Mouse (Mus musculus) kidney, postnatal 0 days (tissue): ENCODE measurements around the gene Prrg2. TPM values are rescaled to one million over a fixed set of nuclear protein-coding genes. Genes with fewer than 3 reads are reported as not detected.
"Not testable (repeated sequence)": the region's sequence is repeated elsewhere in the genome, so short reads cannot be mapped to it uniquely, and the experiment has no call there.

ENCODE experiments used
- ATAC-seq: fragments of 200-750 bp; cut with Nextera tagmentation; replicated peaks from 2 replicates; pipeline ENCODE4 v1.8.0; 2017; ENCODE audit warnings: low read depth, moderate number of reproducible peaks, moderate TSS enrichment, moderate library complexity; ENCODE audit not compliant: low FRiP score
- DNase-seq: peaks from one replicate; pipeline ENCODE4 v3.0.0-alpha.2; 2016; ENCODE audit warnings: low spot score
- H3K27ac ChIP-seq: fragments of 300-500 bp; sonication (generic); 2 replicates; pipeline ENCODE4 v1.5.1; 2014; ENCODE audit warnings: mild to moderate bottlenecking
- H3K27me3 ChIP-seq: fragments of 300-500 bp; sonication (generic); 2 replicates; pipeline ENCODE4 v1.6.1; 2014; ENCODE audit warnings: low read length, mixed read lengths; ENCODE audit not compliant: insufficient read depth
- H3K36me3 ChIP-seq: fragments of 300-500 bp; sonication (generic); 2 replicates; pipeline ENCODE4 v1.6.1; 2014; ENCODE audit warnings: low read length, mixed read lengths; ENCODE audit not compliant: insufficient read depth
- H3K4me1 ChIP-seq: fragments of 300-500 bp; sonication (generic); replicated peaks from 2 replicates; pipeline ENCODE4 v1.6.1; 2014; ENCODE audit warnings: antibody characterized with exemption, low read length, mixed read lengths; ENCODE audit not compliant: insufficient read depth
- H3K4me2 ChIP-seq: fragments of 300-500 bp; sonication (generic); 2 replicates; pipeline ENCODE4 v1.6.1; 2014; ENCODE audit warnings: mild to moderate bottlenecking, low read length, moderate library complexity, mixed read lengths
- H3K4me3 ChIP-seq: fragments of 300-500 bp; sonication (generic); replicated peaks from 2 replicates; pipeline ENCODE4 v1.5.1; 2014; ENCODE audit warnings: low read depth, low read length
- H3K9ac ChIP-seq: fragments of 300-500 bp; sonication (generic); 2 replicates; pipeline ENCODE4 v1.6.1; 2014; ENCODE audit warnings: low read depth, low read length
- H3K9me3 ChIP-seq: fragments of 300-500 bp; sonication (generic); replicated peaks from 2 replicates; pipeline ENCODE4 v1.6.1; 2016; ENCODE audit warnings: low read length, inconsistent platforms, mixed read lengths
- CTCF ChIP-seq: IDR thresholded peaks from 2 replicates; pipeline ENCODE4 v1.5.1; 2016; ENCODE audit warnings: antibody characterized with exemption, low read depth, mild to moderate bottlenecking, moderate library complexity
- WGBS: fragments of 180-500 bp; shearing (Covaris S2); extraction: QIAGEN DNeasy Blood & Tissue Kit; methylation state at CpG from one replicate; pipeline ENCODE4 v1.1.7; 2014; 5-methylcytosine and 5-hydroxymethylcytosine counted together
- polyA plus RNA-seq: library from polyadenylated mRNA; unstranded; fragments of >200 nt; fragmentation: Nextera tagmentation; extraction: Ambion mirVana; gene quantifications from 2 replicates; pipeline ENCODE4 v1.2.1, GENCODE M21; 2015

Prrg2 gene
- polyA plus RNA-seq, 1 experiment from 2014 or later, result 44.3 TPM

DNA sequence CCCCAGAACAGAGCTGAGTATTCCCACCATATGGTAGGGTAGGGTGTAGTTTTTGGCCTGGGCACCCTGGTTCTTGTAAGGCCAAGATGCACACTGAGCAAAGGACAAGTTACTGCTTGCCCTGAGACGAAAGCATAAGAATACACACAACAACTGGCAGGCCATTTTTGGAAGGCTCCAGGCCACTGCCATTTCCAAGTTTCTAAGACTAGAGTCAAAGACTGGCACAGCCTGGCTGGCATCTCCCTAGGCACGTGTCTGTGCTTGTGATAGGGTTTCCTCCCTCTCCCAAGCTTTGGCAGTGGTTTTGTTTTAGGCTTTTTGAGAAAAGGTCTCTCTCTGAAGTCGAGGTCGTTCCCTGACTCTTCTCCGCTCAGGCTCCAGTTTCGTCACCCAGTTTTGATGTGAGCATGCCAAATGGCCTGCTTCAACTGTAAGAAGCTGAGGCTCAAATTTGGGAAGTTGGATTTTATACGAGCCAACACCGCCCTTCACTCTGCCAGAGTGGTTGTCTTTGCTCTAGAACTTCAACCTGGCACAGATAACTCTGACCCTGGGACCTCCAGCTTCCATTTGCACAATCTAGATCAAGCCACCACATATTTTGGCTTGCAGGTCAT, 36.8 kb downstream of the Prrg2 start:
- WGBS, result 69% methylated on average over 8 of the region's 8 CpGs
- H3K27me3 ChIP-seq, result no peaks in the 10 kb centered on the region
- no peak for DNase-seq
- no peaks in the 10 kb centered on the region for H3K9me3 ChIP-seq
- H3K4me3 ChIP-seq, result no peak overlapping the region
- H3K9ac ChIP-seq, result no peak overlapping the region
- no peak overlapping the region for H3K4me2 ChIP-seq
- ATAC-seq, result no peak
- H3K27ac ChIP-seq, result no peak overlapping the region
- no peaks in the 10 kb centered on the region for H3K4me1 ChIP-seq
- peaks cover 38% of the 10 kb centered on the region for H3K36me3 ChIP-seq
- no peak for TF ChIP-seq CTCF

DNA sequence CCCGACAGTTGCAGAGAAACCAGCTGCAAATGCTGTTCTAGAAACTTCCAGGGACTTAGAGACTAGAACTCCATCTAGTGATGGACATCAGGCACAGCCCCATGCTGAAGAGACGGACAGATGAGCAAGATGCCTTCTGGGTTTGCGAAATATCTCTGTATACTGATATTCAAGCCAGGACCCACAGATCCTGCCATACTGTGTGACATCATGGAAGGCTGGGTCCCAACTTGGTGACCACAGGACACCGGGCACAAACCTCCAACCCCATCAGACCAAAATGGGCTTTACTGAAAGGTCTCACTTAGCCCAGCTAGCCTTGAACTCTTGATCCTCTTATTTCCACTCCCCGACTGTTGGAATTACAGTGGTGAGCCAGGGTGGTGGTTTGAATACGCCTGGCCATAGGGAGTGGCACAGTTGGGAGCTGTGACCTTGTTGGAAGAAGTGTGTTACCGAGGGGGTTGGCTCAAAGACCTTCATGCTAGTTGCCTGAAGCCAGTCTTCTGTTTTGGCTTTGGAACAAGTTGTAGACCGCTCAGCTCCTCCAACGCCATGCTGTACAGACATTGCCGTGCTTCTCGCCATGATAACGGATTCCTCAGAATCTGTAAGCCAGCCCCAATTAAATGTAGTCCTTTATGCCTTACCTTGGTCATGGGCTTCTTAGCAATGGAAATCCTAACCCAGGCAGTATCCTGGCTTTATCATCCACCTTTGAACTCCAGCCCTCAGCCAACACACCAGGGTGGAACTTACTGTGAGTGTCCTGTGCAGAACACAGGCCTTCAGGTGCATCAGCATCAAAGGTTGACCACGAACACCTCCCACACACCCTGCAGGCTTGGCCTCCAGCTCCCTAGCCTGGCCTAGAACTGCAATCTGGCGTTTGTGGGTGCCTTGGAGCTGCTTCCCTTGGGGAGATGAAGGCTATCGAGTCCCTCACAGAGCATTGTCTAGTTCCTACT, 37.9 kb downstream of the Prrg2 start:
- Histone ChIP-seq H3K4me3 (no peak overlapping the region), H3K27me3 (no peaks in the 10 kb centered on the region), H3K9me3 (no peaks in the 10 kb centered on the region), H3K4me1 (no peaks in the 10 kb centered on the region), H3K4me2 (no peak overlapping the region), H3K27ac (no peak overlapping the region), H3K9ac (no peak overlapping the region), H3K36me3 (peaks cover 26% of the 10 kb centered on the region)
- ATAC-seq (no peak), DNase-seq (no peak)
- 86% methylated on average over 15 of the region's 15 CpGs for WGBS
- no peak for TF ChIP-seq CTCF

DNA sequence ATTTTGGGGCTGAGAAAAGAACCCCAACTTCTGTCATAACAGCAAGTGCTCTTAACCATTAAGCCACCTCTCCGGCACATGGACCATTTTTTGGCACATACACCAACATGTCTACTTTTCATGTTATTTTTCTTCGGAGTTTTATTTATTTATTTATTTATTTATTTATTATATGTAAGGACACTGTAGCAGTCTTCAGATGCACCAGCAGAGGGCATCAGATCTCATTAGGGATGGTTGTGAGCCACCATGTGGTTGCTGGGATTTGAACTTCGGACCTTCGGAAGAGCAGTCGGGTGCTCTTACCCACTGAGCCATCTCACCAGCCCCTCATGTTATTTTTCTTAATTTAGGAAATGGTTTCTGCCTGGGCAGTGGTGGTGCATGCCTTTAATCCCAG, 38.8 kb downstream of the Prrg2 start:
- H3K4me1 ChIP-seq, H3K9ac ChIP-seq, H3K27me3 ChIP-seq, ATAC-seq, H3K4me3 ChIP-seq, H3K4me2 ChIP-seq, H3K27ac ChIP-seq, H3K9me3 ChIP-seq: not testable (repeated sequence)
- peak; percentile 70 for DNase-seq
- WGBS, result 84% methylated on average over 5 of the region's 5 CpGs
- TF ChIP-seq CTCF, result peak; percentile 64
- peaks cover 18% of the 10 kb centered on the region for H3K36me3 ChIP-seq

DNA sequence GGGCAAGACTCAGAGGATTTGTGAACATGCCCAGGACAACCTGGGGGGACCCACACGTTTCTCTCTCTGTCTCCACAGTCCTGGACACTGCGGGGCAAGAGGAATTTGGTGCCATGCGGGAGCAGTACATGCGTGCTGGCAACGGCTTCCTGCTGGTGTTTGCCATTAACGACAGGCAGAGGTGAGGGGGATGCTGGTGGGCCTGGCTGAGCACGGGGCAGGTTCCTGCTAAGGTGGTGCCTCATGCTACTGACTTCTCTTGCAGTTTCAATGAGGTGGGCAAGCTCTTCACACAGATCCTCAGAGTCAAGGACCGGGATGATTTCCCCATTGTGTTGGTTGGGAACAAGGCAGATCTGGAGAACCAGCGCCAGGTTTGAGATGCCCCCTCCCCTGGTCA, 42.3 kb downstream of the Prrg2 start:
- ATAC-seq, result no peak
- TF ChIP-seq CTCF, result no peak
- no peak for DNase-seq
- Histone ChIP-seq H3K4me1 (peaks cover 5% of the 10 kb centered on the region; the same call in 1 of the 2 replicates), H3K4me2 (no peak overlapping the region), H3K9me3 (no peaks in the 10 kb centered on the region), H3K27me3 (no peaks in the 10 kb centered on the region), H3K36me3 (no peaks in the 10 kb centered on the region), H3K4me3 (no peak overlapping the region), H3K9ac (no peak overlapping the region), H3K27ac (no peak overlapping the region)
- 81% methylated on average over 9 of the region's 9 CpGs for WGBS

DNA sequence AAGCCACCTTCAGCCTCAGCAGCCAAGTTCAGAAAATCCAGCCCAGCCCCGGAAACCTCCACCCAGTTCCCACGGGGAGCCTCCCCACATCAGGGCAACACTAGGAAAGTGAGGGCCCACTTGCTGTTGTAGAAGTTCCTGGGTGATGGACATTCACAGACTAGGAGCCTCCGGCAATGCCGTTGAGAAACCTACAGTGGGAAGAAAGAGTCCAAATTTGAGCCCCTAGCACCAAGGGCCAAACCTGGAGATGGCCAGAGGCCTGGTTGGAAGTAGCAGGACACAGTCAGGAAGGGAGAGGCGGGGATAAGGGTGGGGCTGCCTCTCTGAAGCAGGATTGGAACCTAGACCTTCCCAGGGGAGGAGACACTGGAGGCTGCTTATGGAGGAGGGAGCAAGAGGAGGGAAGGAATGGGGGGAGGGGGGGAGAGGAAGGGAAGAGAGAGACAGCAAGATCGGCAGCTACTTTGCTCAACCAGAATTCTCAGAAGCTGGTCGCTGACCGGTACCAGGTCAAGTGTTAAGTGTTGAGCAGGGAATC, 43.4 kb downstream of the Prrg2 start:
- ATAC-seq, result no peak
- Histone ChIP-seq H3K27ac (peak overlapping the region; percentile 96), H3K9ac (peak overlapping the region; percentile 14), H3K4me2 (peak overlapping the region; percentile 76), H3K27me3 (no peaks in the 10 kb centered on the region), H3K4me3 (peak overlapping the region; percentile 98), H3K36me3 (no peaks in the 10 kb centered on the region), H3K4me1 (peaks cover 11% of the 10 kb centered on the region; the same call in 1 of the 2 replicates), H3K9me3 (no peaks in the 10 kb centered on the region)
- peak; percentile 80 for DNase-seq
- no peak for TF ChIP-seq CTCF
- 23% methylated on average over 8 of the region's 8 CpGs for WGBS
